Mouse (Mus musculus) adrenal gland, postnatal 4 days (tissue): ENCODE measurements around the gene Cdc14b. TPM values are rescaled to one million over a fixed set of nuclear protein-coding genes. Genes with fewer than 3 reads are reported as not detected.

Experiments
- DNase-seq, 2 experiments: peaks; one replicate each; pipeline ENCODE4 v3.0.0; 2021 to 2022; ENCODE audit warnings: low spot score in 2 of 2, mixed read lengths in 2 of 2
- total RNA-seq, 2 experiments: library from RNA; stranded (reverse); gene quantifications; 2 replicates each; pipeline ENCODE4 v1.2.3; 2021

Gene Cdc14b
- total RNA-seq, 2 experiments from 2014 or later = 11.0 to 11.5 TPM

- no peak for DNase-seq
These were observed 38.0 kb downstream of the Cdc14b start for GRCm38 (mm10) chr13:64237000-64237680.

DNA sequence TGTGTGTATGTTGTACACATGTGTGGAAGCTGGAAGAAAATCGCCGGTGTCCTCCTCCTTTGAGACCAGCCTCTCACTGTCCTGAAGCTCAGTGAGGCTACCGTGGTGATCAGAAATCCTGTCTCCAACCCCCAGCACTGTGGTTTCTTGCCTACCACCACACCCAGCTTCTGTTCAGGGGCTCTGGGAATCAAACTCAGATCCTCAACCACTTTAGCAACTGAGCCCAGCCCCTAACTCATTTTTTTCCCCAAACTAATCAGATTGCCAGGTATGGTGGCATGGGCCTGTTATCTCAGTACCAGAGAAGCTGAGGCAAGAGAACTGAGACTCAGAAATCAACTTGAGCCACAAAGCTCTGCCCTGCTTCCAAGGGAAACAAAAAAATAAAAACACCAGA is 39.3 kb downstream of the Cdc14b start:
- no peak for DNase-seq

DNA sequence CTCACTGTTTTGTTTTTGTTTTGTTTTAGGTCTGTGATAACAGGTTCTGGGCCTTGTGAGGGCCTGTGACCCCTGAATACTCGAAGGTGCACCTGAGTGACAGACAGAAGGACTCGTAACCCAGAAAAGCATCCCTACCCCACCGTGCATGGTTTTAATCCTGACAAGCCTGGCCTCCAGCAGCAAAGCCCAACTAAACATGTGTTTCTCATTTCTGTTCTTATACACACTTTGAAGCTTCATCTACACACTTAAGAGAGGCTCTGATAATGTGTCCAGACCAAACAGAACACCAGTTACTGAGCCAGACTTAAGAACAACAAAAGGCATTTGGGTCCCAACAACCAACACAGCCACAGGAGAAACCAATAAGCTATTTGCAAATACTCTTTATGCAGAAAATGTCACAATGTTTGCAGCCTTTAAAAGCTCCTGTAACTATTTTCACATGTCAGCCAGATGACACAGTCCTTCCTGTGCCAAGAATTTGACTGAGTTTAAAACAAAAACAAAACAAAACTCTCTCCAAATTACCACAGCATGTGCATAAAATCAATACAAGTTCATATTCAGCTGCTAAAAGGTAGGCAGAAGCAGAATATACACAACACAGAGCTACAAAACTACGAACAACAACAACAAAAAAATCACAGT is 39.9 kb downstream of the Cdc14b start:
- no peak for DNase-seq

GRCm38 (mm10) chr13:64233139-64233538 is 42.0 kb downstream of the Cdc14b start:
- DNase-seq = no peak

DNA sequence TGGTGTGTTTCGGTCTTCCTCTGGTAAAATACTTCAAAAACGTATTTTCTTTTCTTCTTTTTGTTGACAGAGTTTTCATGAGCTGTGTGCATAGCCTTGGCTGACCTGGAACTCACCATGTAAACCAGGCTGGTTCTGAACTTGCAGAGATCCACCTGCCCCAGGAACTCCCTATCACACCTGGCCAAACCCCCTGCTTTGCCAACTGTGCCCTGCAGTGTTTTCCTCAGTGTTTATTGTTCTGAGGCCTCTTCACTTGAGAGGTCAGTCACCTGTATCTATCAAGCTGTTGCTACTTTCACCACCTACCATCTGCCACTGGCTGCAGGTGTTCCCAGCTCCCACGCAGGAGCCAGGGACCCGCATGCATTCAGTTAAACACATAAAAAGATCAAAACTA is 48.4 kb downstream of the Cdc14b start:
- DNase-seq = no peak

DNA sequence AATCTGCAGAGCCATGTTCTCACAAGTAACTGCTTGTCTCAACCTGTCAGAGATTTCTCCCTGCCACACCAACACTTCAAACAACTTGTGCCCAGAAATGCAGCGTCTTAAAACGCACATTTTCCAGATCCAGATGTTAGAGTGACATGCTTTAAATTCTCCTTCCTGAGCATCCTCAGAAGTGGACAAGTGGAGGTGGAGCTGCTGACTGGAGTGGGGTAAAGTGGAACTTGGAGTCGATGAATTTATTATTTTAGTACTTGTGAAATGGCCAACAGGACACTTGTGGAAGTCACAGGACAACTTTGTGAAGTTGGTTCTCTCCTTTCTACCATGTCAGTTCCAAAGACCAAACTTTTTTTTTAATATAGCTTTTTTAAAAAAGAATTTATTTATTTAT is 49.4 kb downstream of the Cdc14b start:
- DNase-seq = no peak

DNA sequence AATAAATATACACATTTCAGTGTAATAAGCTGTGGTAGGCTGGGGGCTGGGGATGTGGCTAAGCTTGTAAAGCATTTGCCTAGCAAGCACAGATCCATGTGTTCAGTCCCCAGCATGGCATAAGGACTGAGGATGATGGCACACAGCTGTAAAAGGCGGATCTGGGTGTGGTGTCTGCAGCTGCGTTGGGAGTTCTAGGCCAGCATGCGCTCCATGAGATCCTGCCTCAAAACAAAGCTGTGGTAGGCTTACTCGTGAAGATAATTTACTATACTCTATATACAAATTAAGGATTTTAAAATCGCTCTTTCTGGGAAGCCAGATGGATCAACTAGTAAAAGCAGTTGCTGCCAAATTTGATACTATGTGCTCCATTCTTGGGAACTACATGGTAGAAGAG is 60.2 kb downstream of the Cdc14b start:
- no peak for DNase-seq

DNA sequence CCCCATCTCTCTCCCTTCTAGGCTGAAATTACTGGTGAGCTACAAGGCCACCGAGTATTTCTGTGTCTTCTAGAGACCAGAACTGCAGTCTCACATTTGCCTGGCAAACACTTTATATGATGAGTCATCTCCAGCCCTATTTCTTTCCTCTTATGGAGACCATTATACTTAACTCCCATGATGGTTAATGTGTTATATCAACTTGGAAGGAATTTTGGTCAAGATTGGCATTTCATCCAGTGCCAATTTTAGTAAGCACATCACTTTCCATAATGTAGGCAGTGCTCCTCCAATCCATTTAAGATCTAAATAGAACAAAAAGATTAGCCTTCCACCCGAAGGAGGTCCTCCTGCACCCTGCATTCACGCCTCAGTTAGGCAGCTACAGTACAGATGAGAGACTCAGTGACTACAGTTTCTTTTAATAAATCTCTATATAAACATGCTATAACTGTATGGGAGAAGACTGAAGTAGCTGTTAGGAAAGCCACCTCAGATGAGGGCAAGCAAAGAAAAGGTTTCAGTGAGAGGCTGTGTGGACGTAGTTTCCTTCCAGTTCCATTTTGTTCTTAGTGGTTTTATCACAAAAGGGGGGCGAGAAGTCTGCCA is 63.0 kb downstream of the Cdc14b start:
- no peak for DNase-seq

DNA sequence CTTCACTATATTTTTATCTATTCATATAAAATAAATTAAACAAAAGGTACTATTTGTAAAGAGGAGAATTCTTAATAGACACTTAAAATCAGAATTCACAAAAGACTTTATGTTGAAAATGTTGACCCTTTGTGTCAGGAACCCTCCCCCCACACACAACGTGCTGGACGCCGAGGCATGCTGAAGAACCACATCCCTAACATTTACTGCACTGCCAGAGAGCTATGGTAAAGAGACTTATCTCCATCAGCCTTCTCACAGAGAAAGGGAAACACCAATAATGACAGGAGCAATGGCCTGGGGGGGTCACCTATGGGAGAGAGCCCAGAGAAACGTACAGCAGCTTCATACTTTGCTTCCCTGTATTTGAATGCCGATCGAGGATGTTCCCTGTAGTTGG is 66.9 kb downstream of the Cdc14b start:
- no peak for DNase-seq

- DNase-seq = no peak
These were observed 69.9 kb downstream of the Cdc14b start for GRCm38 (mm10) chr13:64205186-64205585.

- no peak for DNase-seq
These were observed 70.4 kb downstream of the Cdc14b start for GRCm38 (mm10) chr13:64204726-64205125.

GRCm38 (mm10) chr13:64200911-64201310 is 74.2 kb downstream of the Cdc14b start:
- no peak for DNase-seq

DNA sequence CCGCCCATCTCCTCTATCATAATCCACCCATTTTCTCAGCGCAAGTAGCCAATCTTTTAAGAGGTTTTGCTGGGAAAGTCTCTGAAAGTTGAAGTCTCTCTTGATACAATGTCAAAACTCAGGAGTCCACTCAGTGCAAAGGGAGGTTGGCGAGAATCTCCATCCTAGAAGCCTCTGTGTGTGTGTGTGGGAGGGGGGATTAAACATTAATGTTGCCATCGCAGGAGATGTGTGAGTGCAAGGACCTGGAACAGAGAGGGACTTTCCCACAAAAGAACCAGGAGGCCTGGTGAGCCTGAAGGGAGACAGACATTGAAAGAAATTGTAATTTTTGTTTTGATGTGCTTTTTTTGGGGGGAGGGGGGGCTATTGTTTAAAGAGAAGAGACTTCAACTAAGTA is 76.8 kb downstream of the Cdc14b start:
- DNase-seq = no peak

DNA sequence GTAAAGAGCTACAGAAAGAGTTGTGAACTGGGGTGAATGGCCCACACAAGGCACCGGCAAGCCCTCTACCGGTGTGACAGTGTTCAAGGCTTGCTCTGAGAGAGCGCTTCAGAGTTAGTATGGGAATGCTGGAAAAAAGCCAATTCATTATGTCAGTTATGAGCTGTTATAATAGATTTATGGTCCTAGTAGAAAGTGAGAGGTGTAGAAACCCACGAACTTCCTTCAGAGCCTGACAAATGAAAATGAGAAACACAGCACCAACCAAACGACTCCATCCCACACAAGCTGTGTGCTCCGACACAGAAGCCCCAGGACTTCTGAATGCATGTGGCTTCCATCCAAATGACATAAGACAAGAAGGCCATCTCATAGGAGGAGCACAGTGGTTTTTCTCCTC is 77.2 kb downstream of the Cdc14b start:
- DNase-seq = no peak

DNA sequence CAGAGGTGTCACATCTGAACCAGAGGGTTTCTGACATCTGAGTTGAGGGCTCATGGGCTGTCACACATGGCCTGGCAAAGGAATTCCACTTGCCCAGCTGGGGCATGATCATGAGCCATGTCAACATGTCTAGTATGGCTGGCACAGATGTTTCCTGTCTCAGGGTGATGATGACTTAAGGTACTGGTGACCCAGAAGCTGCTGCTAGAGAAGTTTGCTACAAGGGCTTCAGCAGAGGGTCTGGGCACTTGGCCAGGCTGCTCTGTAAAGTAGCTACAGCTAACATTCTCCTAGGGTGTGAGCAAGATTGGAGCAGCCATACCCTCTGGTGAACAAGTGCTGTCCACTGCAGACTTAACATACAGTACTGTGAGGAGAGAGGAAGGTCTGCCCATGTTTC is 88.0 kb downstream of the Cdc14b start:
- no peak for DNase-seq

GRCm38 (mm10) chr13:64186516-64186915 is 88.6 kb downstream of the Cdc14b start:
- no peak for DNase-seq

GRCm38 (mm10) chr13:64185586-64185985 is 89.5 kb downstream of the Cdc14b start:
- DNase-seq = no peak

DNA sequence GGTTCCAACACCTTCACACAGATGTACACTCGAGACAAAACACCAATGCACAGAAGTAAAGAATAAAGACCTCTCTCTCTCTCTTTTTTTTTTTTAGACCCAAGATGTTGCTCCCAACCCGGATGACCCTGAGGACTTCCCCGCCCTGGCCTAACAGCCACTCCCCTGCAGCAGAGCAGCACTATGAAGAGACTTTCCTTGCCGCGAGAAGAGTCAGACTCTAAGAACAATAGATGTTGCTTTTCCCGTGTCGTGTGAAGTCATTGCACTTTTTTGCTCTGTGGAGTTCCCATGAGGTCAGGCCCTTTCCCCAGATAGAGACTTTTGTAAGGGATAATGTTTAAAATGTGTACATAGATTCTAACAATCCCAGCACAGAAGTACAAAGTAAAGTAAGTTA is 89.9 kb downstream of the Cdc14b start:
- DNase-seq = no peak

GRCm38 (mm10) chr13:64184361-64184760 is 90.7 kb downstream of the Cdc14b start:
- DNase-seq = no peak

GRCm38 (mm10) chr13:64183583-64183982 is 91.5 kb downstream of the Cdc14b start:
- no peak for DNase-seq

DNA sequence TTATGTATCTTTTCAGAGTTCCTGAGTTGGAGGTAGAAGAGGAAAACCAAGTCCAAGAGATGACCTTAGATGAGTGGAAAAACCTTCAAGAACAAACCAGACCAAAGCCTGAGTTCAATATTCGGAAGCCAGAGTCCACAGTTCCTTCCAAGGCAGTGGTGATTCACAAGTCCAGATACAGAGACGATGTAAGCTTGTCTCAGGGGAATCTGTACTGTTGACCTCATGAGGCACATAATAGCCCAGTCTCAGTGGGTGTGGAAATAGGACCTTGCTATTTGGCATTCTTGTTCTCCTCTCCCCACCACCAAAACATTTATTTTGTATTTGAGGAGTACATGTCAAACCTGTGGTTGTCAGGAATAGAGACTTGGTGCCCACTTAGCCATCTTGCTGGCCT is 93.0 kb downstream of the Cdc14b start:
- DNase-seq = no peak

DNA sequence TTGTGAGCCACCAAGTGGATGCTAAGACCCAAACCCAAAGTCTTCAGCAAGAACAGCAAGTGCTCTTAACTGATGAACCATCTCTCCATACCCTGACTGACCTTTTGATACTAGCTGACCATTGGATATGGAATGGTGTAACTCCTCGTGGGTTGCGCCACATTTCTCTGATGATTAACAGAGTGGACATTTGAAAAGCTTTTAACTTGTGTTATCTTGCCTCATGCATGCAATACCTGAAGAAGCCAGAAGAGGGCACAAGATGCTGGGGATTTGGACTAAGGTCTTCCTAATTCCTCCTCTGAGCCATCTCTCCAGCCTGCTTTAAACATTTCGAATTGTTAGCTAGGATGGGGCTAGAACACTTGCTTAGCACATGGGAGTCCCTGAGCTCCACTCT is 94.2 kb downstream of the Cdc14b start:
- peak; percentile 27 to 58 for DNase-seq

GRCm38 (mm10) chr13:64180300-64180699 is 94.8 kb downstream of the Cdc14b start:
- no peak for DNase-seq
